Mouse (Mus musculus) liver, postnatal 0 days (tissue): ENCODE measurements at regions not wholly inside any gene's neighbourhood (a gene's known extent, or its start where the extent isn't known, plus 50 kb on each side); places are given as distances from the start of the nearest gene placed in this dataset.
"Not testable (repeated sequence)": the region's sequence is repeated elsewhere in the genome, so short reads cannot be mapped to it uniquely, and the experiment has no call there.

Experiments
- ATAC-seq: fragments of 200-750 bp; cut with Nextera tagmentation; 2 replicates; pipeline ENCODE4 v1.8.0; 2017; ENCODE audit warnings: mild to moderate bottlenecking, moderate library complexity
- DNase-seq: peaks from one replicate; pipeline ENCODE4 v3.0.0-alpha.2; 2016
- H3K27ac ChIP-seq: fragments of 300-500 bp; sonication (generic); 2 replicates; pipeline ENCODE4 v1.5.1; 2014; ENCODE audit warnings: antibody characterized with exemption, moderate library complexity, mild to moderate bottlenecking, low read depth
- H3K27me3 ChIP-seq: fragments of 300-500 bp; sonication (generic); 2 replicates; pipeline ENCODE4 v1.6.1; 2014; ENCODE audit warnings: low read length, control low read depth, mixed read lengths; ENCODE audit not compliant: insufficient read depth
- H3K36me3 ChIP-seq: fragments of 300-500 bp; sonication (generic); replicated peaks from 2 replicates; pipeline ENCODE4 v1.6.1; 2014; ENCODE audit warnings: mild to moderate bottlenecking, control low read depth, low read length, moderate library complexity, mixed read lengths; ENCODE audit not compliant: insufficient read depth
- H3K4me1 ChIP-seq: fragments of 300-500 bp; sonication (generic); 2 replicates; pipeline ENCODE4 v1.6.1; 2014; ENCODE audit warnings: antibody characterized with exemption, mild to moderate bottlenecking, control low read depth; ENCODE audit not compliant: insufficient read depth
- H3K4me2 ChIP-seq: fragments of 300-500 bp; sonication (generic); 2 replicates; pipeline ENCODE4 v1.6.1; 2014; ENCODE audit warnings: low read depth, mild to moderate bottlenecking, low read length, moderate library complexity, mixed read lengths
- H3K4me3 ChIP-seq: fragments of 300-500 bp; sonication (generic); 2 replicates; pipeline ENCODE4 v1.5.1; 2014; ENCODE audit warnings: low read depth, low read length
- H3K9ac ChIP-seq: fragments of 300-500 bp; sonication (generic); replicated peaks from 2 replicates; pipeline ENCODE4 v1.6.1; 2014; ENCODE audit warnings: mild to moderate bottlenecking, moderate library complexity
- H3K9me3 ChIP-seq: fragments of 300-500 bp; sonication (generic); 2 replicates; pipeline ENCODE4 v1.6.1; 2016; ENCODE audit warnings: mild to moderate bottlenecking, control low read depth, low read length, mixed read lengths
- CTCF ChIP-seq: sonication (generic); IDR thresholded peaks from 2 replicates; pipeline ENCODE4 v1.5.1; 2016; ENCODE audit warnings: antibody characterized with exemption, low read depth
- EP300 ChIP-seq: IDR thresholded peaks from 2 replicates; pipeline ENCODE4 v1.6.1; 2016; ENCODE audit warnings: antibody characterized with exemption, low read depth, mild to moderate bottlenecking
- WGBS: fragments of 180-500 bp; shearing (Covaris S2); extraction: QIAGEN DNeasy Blood & Tissue Kit; methylation state at CpG from one replicate; pipeline ENCODE4 v1.1.7; 2014; ENCODE audit not compliant: insufficient replicate concordance; 5-methylcytosine and 5-hydroxymethylcytosine counted together

GRCm38 (mm10) chr12:117365181-117365580 lies 151.1 kb upstream of the Rapgef5 start:
- no peaks in the 10 kb centered on the region for H3K27me3 ChIP-seq
- ATAC-seq = no peak
- DNase-seq = no peak
- no peaks in the 10 kb centered on the region for H3K4me1 ChIP-seq
- H3K36me3 ChIP-seq = no peaks in the 10 kb centered on the region
- no peak overlapping the region for H3K4me3 ChIP-seq
- no peaks in the 10 kb centered on the region for H3K9me3 ChIP-seq
- TF ChIP-seq EP300 = no peak
- no peak for TF ChIP-seq CTCF
- H3K27ac ChIP-seq = no peak overlapping the region
- H3K9ac ChIP-seq = no peak overlapping the region
- H3K4me2 ChIP-seq = no peak overlapping the region
- WGBS = 82% methylated on average over 2 of the region's 2 CpGs

- H3K4me2 ChIP-seq = no peak overlapping the region
- no peaks in the 10 kb centered on the region for H3K4me1 ChIP-seq
- H3K36me3 ChIP-seq = no peaks in the 10 kb centered on the region
- no peak overlapping the region for H3K9ac ChIP-seq
- H3K9me3 ChIP-seq = no peaks in the 10 kb centered on the region
- no peak for TF ChIP-seq CTCF
- no peak for TF ChIP-seq EP300
- H3K27me3 ChIP-seq = no peaks in the 10 kb centered on the region
- no peak overlapping the region for H3K4me3 ChIP-seq
- ATAC-seq (no peak), DNase-seq (no peak)
- no peak overlapping the region for H3K27ac ChIP-seq
- WGBS = 48% methylated on average over 5 of the region's 5 CpGs
Measured at GRCm38 (mm10) chr12:117365876-117366275, 150.4 kb upstream of the Rapgef5 start.

GRCm38 (mm10) chr12:117378297-117378887 lies 137.9 kb upstream of the Rapgef5 start:
- Histone ChIP-seq H3K4me1 (no peaks in the 10 kb centered on the region), H3K9me3 (no peaks in the 10 kb centered on the region), H3K9ac (no peak overlapping the region), H3K27me3 (no peaks in the 10 kb centered on the region), H3K4me2 (no peak overlapping the region), H3K4me3 (no peak overlapping the region), H3K36me3 (no peaks in the 10 kb centered on the region), H3K27ac (no peak overlapping the region)
- WGBS = 74% methylated on average over 21 of the region's 21 CpGs
- ATAC-seq (no peak), DNase-seq (no peak)
- TF ChIP-seq CTCF = no peak
- TF ChIP-seq EP300 = no peak

GRCm38 (mm10) chr12:117379103-117379850 lies 137.0 kb upstream of the Rapgef5 start:
- DNase-seq = no peak

GRCm38 (mm10) chr12:117380836-117381235 lies 135.4 kb upstream of the Rapgef5 start:
- no peaks in the 10 kb centered on the region for H3K27me3 ChIP-seq
- ATAC-seq (no peak), DNase-seq (no peak)
- WGBS = 74% methylated on average over 6 of the region's 6 CpGs
- H3K4me1 ChIP-seq = no peaks in the 10 kb centered on the region
- no peak overlapping the region for H3K4me2 ChIP-seq
- no peak overlapping the region for H3K27ac ChIP-seq
- no peak for TF ChIP-seq CTCF
- no peak for TF ChIP-seq EP300
- no peak overlapping the region for H3K9ac ChIP-seq
- H3K4me3 ChIP-seq = no peak overlapping the region
- no peaks in the 10 kb centered on the region for H3K36me3 ChIP-seq
- H3K9me3 ChIP-seq = no peaks in the 10 kb centered on the region

More at GRCm38 (mm10) chr12:117379103-117379850, 137.0 kb upstream of the Rapgef5 start:
- Histone ChIP-seq H3K4me1 (no peaks in the 10 kb centered on the region), H3K27ac (no peak overlapping the region), H3K27me3 (no peaks in the 10 kb centered on the region), H3K36me3 (no peaks in the 10 kb centered on the region), H3K9me3 (no peaks in the 10 kb centered on the region), H3K9ac (no peak overlapping the region), H3K4me3 (no peak overlapping the region), H3K4me2 (no peak overlapping the region)
- 70% methylated on average over 16 of the region's 16 CpGs for WGBS
- TF ChIP-seq CTCF (no peak), EP300 (no peak)
- ATAC-seq = no peak

- not testable (repeated sequence) for H3K27ac ChIP-seq, H3K4me2 ChIP-seq, H3K9me3 ChIP-seq, H3K4me3 ChIP-seq, H3K36me3 ChIP-seq, H3K4me1 ChIP-seq, DNase-seq, ATAC-seq, H3K27me3 ChIP-seq, H3K9ac ChIP-seq
- 64% methylated on average over 1 of the region's 4 CpGs for WGBS
Measured at GRCm38 (mm10) chr12:117382727-117383126, 133.6 kb upstream of the Rapgef5 start.
